Mouse (Mus musculus): ENCODE data around the gene Zfp558.
"Not testable (repeated sequence)": the region's sequence is repeated elsewhere in the genome, so short reads cannot be mapped to it uniquely, and the experiment has no call there.

The Zfp558 gene

GRCm38 (mm10) chr9:18478168-18478567, at the start of gene Zfp558, which contains the start of gene Mbd3l1:
Gene Zfp558 (minus strand): TSS chr9:18478268.
Gene Mbd3l1 (plus strand): TSS chr9:18478359.
- no peak for DNase-seq (ENCODE audit: low read depth in 1 of 2, low spot score in 2 of 2)

DNA sequence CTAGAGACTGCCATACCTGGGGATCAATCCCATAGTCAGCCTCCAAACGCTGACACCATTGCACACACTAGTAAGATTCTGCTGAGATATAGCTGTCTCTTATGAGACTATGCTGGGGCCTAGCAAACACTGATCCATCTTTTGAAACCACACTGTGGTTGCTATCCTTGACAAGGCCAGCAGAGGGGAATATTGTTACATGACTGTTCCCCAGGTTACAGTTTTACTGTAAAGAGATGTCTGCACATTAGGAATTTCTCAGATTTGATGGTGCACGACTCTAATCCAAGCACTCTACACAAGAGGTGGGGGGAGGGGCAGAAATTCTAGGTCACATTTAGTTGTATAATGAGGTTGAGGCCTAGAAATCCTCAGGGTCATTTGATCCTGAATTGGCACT, 30.0 kb upstream of the Zfp558 start:
- no peak for DNase-seq (ENCODE audit: low read depth in 1 of 2, low spot score in 2 of 2)

DNA sequence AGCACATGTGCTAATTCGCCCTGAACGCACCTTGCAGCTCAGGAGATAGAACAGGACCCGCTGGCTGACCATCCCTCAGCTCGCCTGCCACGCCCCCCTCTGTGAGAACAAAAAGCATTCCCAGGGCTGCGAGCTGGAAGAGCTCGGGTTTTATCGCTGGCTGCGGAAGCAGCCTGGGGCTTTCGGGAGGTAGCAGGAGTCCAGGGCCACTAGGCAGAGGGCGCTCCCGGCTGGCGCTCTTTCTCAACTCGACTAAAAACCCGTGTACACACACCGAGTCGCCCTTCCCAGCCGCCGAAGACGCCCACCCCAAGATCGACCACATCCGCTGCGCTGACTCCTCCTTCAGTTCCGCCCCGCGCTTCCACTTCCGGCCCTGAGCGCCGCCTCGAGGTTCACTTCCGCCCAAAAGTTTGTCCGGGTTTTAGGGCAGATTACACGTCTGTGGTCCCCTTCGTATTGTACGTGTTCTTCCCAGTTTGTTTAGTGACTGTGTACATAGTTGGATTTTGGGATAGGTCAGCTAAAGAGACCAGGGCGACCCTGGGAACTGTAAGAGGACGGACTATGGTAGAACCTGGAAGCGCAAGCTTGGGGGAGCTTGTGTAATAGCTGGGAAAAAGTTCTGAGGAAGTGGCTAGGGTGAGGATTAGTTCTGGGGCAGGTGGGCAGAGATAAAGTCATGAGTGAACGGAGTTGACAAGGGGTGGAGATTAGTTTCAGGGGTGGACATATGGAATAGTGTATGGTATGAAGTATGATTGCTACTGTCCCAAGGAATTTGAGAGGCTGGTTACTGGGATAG, 4.5 kb downstream of the Zfp558 start:
- DNase-seq (ENCODE audit: low read depth in 1 of 2, low spot score in 2 of 2): peak; percentile 14 to 28

DNA sequence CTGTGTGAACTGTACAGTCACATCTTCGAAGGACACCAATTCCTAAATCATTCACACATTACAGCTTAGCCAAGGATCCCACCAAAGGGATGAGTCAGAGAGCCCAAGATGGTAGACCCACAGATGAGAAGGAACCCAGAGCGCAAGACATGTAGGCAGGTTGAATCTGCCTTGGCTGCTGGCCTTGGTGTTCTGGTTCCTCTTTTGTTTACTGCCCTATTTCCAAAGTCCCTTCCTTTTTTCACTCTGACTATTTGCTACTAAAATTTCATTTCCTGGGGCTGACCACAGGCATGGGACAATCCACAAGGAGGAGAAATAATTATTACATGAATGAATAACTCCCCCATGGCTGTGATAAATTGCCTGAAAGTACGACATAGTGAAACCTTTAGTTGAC, 10.1 kb downstream of the Zfp558 start:
- no peak for DNase-seq (ENCODE audit: low read depth in 1 of 2, low spot score in 2 of 2)

GRCm38 (mm10) chr9:18467350-18467749, 10.7 kb downstream of the Zfp558 start:
- no peak for DNase-seq (ENCODE audit: low read depth in 1 of 2, low spot score in 2 of 2)

GRCm38 (mm10) chr9:18456520-18456919, 21.5 kb downstream of the Zfp558 start:
- no peak for DNase-seq (ENCODE audit: low read depth in 1 of 2, low spot score in 2 of 2)

- DNase-seq (ENCODE audit: low read depth in 1 of 2, low spot score in 2 of 2): no peak
These were observed 46.4 kb downstream of the Zfp558 start for GRCm38 (mm10) chr9:18431687-18432086.

DNA sequence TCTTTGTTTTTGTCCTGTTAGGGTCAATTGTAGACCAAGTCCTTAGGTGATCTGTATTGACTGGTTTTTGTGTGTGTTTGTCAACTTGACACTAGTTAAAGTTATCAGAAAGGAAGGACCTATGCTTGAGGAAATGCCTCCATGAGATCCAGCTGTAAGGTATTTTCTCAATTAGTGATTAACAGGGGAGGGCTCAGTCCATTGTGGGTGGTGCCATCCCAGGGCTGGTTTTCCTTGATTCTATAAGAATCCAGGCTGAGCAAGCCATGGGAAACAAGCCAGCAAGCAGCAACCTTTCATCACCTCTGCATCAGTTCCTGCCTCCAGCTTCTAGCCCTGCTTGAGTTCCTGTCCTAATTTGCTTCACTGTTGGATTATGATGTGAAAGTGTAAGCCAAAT, 47.7 kb downstream of the Zfp558 start, which contains the start of gene Mbd3l2:
Gene Mbd3l2 (plus strand): TSS at position 301 of the 400 bp plus-strand sequence.
- DNase-seq (ENCODE audit: low read depth in 1 of 2, low spot score in 2 of 2): no peak

DNA sequence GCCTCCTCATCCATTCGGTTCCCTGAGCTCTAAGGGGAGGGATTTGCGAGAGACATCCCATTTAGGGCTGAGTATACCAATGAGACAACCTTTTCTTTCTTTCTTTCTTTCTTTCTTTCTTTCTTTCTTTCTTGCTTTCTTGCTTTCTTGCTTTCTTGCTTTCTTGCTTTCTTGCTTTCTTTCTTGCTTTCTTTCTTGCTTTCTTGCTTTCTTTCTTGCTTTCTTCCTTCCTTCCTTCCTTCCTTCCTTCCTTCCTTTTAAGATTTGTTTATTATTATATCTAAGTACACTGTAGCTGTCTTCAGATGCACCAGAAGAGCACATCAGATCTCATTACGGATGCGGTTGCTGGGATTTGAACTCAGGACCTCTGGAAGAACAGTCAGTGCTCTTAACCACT, 65.7 kb downstream of the Zfp558 start:
- DNase-seq (ENCODE audit: low read depth in 1 of 2, low spot score in 2 of 2): not testable (repeated sequence)

Measured in monocyte, adult 2 months (primary cell).